Comparison of ENCODE assay signal across 8 mouse cellular contexts in the genomic region with DNA sequence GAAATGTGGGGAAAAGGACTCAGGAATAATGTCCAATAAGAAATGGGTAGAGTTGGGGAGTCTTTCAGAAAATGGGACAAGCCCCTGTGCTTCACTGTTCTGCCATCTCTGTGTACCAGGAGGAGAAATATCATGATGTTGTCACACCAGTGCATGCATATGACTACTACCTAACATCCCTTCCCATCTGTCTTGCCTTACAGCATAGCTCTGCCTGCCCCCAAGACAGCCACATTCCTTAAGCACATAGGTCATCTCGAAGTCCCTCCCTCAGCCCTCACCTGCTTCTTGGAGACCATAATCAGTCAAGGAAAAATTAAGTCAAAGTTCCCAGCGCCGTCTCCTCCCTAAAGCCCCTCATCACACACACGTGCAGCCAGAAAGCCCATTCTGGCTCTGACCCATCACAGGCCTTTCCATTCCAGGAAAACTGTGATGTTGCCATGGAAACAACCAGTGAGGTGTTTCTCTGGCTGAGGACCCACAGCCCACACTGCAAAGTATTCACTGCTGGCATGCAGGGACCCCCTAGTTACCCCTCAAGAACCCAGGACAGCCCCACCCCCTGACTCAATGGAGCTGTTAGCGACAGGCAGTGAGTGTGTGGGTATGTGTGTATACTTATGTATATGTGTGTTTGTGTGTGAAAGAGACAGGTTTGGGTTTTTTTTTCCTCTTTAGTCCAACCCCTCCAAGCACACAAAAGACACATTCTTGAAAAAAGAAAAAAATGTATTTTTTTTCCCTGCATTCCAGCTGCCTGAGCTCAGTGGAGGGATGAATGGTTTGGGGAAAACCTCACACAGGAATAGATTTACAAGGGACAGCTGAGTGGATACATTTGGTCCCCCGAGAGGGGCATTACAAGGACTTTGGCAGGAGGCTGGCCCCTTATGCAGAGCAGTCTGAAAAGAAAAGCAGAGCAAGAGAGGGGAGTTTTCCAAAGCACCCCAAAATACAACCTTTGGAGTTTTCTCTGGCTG.
DNase-seq lines count a peak whose midpoint lies in the region; ATAC-seq lines count a peak whose summit lies in the region.

No protein-coding gene starts in this region.

- H3K9me3 ChIP-seq in megakaryocyte, embryonic 14.5 days: peaks cover 19% of the 10 kb centered on the region
- H3K9me3 ChIP-seq in intestine, embryonic 15.5 days: no peaks in the 10 kb centered on the region
- H3K9me3 ChIP-seq in stomach, embryonic 15.5 days: no peaks in the 10 kb centered on the region

- 31% methylated on average over 6 of the region's 6 CpGs for WGBS in intestine, embryonic 15.5 days
- WGBS in stomach, embryonic 15.5 days: 23% methylated on average over 6 of the region's 6 CpGs

- H3K4me2 ChIP-seq in intestine, embryonic 15.5 days (replicated peaks): no peak overlapping the region
- no peak overlapping the region for H3K4me2 ChIP-seq in stomach, embryonic 15.5 days

- H3K9ac ChIP-seq in intestine, embryonic 15.5 days: no peak overlapping the region
- H3K9ac ChIP-seq in stomach, embryonic 15.5 days: no peak overlapping the region

- H3K36me3 ChIP-seq in megakaryocyte, embryonic 14.5 days (replicated peaks; ENCODE audit: low read length): no peaks in the 10 kb centered on the region
- no peaks in the 10 kb centered on the region for H3K36me3 ChIP-seq in intestine, embryonic 15.5 days
- no peaks in the 10 kb centered on the region for H3K36me3 ChIP-seq in stomach, embryonic 15.5 days

- no peak for ATAC-seq in megakaryocyte, adult 5-6 weeks (ENCODE audit: poor library complexity, severe bottlenecking)
- 0 out of 2 replicates have a peak, but pooled peaks have one; percentile 31 for ATAC-seq in intestine, embryonic 15.5 days
- ATAC-seq in stomach, embryonic 15.5 days (ENCODE audit: insufficient read depth, low FRiP score, low read depth): peak; percentile 65; the same call in 1 of the 2 replicates

- H3K4me3 ChIP-seq in megakaryocyte, embryonic 14.5 days (replicated peaks): peak overlapping the region; percentile 51
- H3K4me3 ChIP-seq in intestine, embryonic 15.5 days (replicated peaks): no peak overlapping the region
- H3K4me3 ChIP-seq in stomach, embryonic 15.5 days (replicated peaks): no peak overlapping the region

- no peak overlapping the region; the same call in 1 of the 2 replicates for H3K27ac ChIP-seq in intestine, embryonic 15.5 days
- peak overlapping the region; percentile 44; the same call in 1 of the 2 replicates for H3K27ac ChIP-seq in stomach, embryonic 15.5 days

- peak; percentile 60 to 61 for DNase-seq in cerebellum, postnatal 14 days
- no peak for DNase-seq in cerebellum, postnatal 36 days
- no peak for DNase-seq in spleen, postnatal 36 days (ENCODE audit: low spot score in 2 of 2)
- DNase-seq in cerebellum, adult 11 months: no peak

- no peaks in the 10 kb centered on the region for H3K27me3 ChIP-seq in megakaryocyte, embryonic 14.5 days (replicated peaks)
- no peaks in the 10 kb centered on the region for H3K27me3 ChIP-seq in intestine, embryonic 15.5 days (replicated peaks)
- no peaks in the 10 kb centered on the region for H3K27me3 ChIP-seq in stomach, embryonic 15.5 days (replicated peaks)

- no peaks in the 10 kb centered on the region for H3K4me1 ChIP-seq in megakaryocyte, embryonic 14.5 days
- peaks cover 10% of the 10 kb centered on the region; the same call in 1 of the 2 replicates for H3K4me1 ChIP-seq in intestine, embryonic 15.5 days (replicated peaks)
- peaks cover 8% of the 10 kb centered on the region; the same call in 1 of the 2 replicates for H3K4me1 ChIP-seq in stomach, embryonic 15.5 days

Comparison
In these comparisons a context has a peak if more than half of its experiments do, and no peak if none do; other contexts are left out.
1. DNase-seq: peak in cerebellum, postnatal 14 days (2 of 2); none in cerebellum, postnatal 36 days (0 of 2), spleen, postnatal 36 days (0 of 2) and cerebellum, adult 11 months (single experiment).